ENCODE assay signal across 8 mouse cellular contexts in genomic region chr17:3451077-3451476, GRCm38 (mm10).
A peak's percentile ranks its signal among the peaks of the same experiment; 100 is the strongest.
DNase-seq lines count a peak whose midpoint lies in the region; ATAC-seq lines count a peak whose summit lies in the region.

No protein-coding gene starts in this region.

- WGBS in hindbrain, embryonic 11.5 days: 64% methylated on average over 2 of the region's 2 CpGs
- 70% methylated on average over 2 of the region's 2 CpGs for WGBS in hindbrain, embryonic 12.5 days
- 66% methylated on average over 2 of the region's 2 CpGs for WGBS in embryonic facial prominence, embryonic 11.5 days
- 52% methylated on average over 2 of the region's 2 CpGs for WGBS in neural tube, embryonic 11.5 days

- ATAC-seq in hindbrain, embryonic 11.5 days (ENCODE audit: low FRiP score): no peak
- no peak for ATAC-seq in hindbrain, embryonic 12.5 days (ENCODE audit: low FRiP score)
- ATAC-seq in embryonic facial prominence, embryonic 11.5 days (replicated peaks; ENCODE audit: insufficient number of reproducible peaks, low FRiP score, low TSS enrichment, low read depth): no peak
- peak; percentile 70 to 79 for ATAC-seq in hematopoietic stem cell, adult 5-6 weeks (replicated peaks in 1 of 2; ENCODE audit: insufficient read depth in 1 of 2, low FRiP score in 2 of 2, low TSS enrichment in 1 of 2, low read depth in 1 of 2, poor library complexity in 2 of 2, severe bottlenecking in 2 of 2)
- no peak for ATAC-seq in neural tube, embryonic 11.5 days (ENCODE audit: insufficient read depth, low FRiP score, low TSS enrichment)

- no peak overlapping the region for H3K27ac ChIP-seq in hindbrain, embryonic 11.5 days (ENCODE audit: low read depth, low read length)
- H3K27ac ChIP-seq in hindbrain, embryonic 12.5 days: no peak overlapping the region
- H3K27ac ChIP-seq in embryonic facial prominence, embryonic 11.5 days (replicated peaks; ENCODE audit: low read depth, low read length): no peak overlapping the region
- no peak overlapping the region for H3K27ac ChIP-seq in neural tube, embryonic 11.5 days (ENCODE audit: low read depth, low read length)

- no peak overlapping the region for H3K9ac ChIP-seq in hindbrain, embryonic 11.5 days (ENCODE audit: low read depth, low read length)
- H3K9ac ChIP-seq in hindbrain, embryonic 12.5 days: no peak overlapping the region
- H3K9ac ChIP-seq in embryonic facial prominence, embryonic 11.5 days (replicated peaks; ENCODE audit: low read length): no peak overlapping the region
- no peak overlapping the region for H3K9ac ChIP-seq in neural tube, embryonic 11.5 days (ENCODE audit: low read length)

- no peak overlapping the region for H3K4me2 ChIP-seq in hindbrain, embryonic 11.5 days (replicated peaks; ENCODE audit: low read depth, low read length)
- H3K4me2 ChIP-seq in hindbrain, embryonic 12.5 days (replicated peaks): no peak overlapping the region
- H3K4me2 ChIP-seq in embryonic facial prominence, embryonic 11.5 days (ENCODE audit: low read depth, low read length): no peak overlapping the region
- no peak overlapping the region for H3K4me2 ChIP-seq in neural tube, embryonic 11.5 days (ENCODE audit: low read depth)

- no peaks in the 10 kb centered on the region for H3K9me3 ChIP-seq in hindbrain, embryonic 11.5 days (ENCODE audit: control insufficient read depth, low read length)
- no peaks in the 10 kb centered on the region for H3K9me3 ChIP-seq in hindbrain, embryonic 12.5 days (replicated peaks)
- no peaks in the 10 kb centered on the region for H3K9me3 ChIP-seq in embryonic facial prominence, embryonic 11.5 days (replicated peaks; ENCODE audit: control insufficient read depth, low read length)
- H3K9me3 ChIP-seq in neural tube, embryonic 11.5 days (ENCODE audit: control insufficient read depth, low read length): no peaks in the 10 kb centered on the region

- no peak overlapping the region for H3K4me3 ChIP-seq in hindbrain, embryonic 11.5 days (ENCODE audit: low read depth, low read length)
- no peak overlapping the region for H3K4me3 ChIP-seq in hindbrain, embryonic 12.5 days
- H3K4me3 ChIP-seq in embryonic facial prominence, embryonic 11.5 days (ENCODE audit: low read depth, low read length): no peak overlapping the region
- no peak overlapping the region for H3K4me3 ChIP-seq in neural tube, embryonic 11.5 days (ENCODE audit: low read depth, low read length)

- H3K27me3 ChIP-seq in hindbrain, embryonic 11.5 days (ENCODE audit: control insufficient read depth, insufficient read depth, low read length): no peaks in the 10 kb centered on the region
- no peaks in the 10 kb centered on the region for H3K27me3 ChIP-seq in hindbrain, embryonic 12.5 days
- H3K27me3 ChIP-seq in embryonic facial prominence, embryonic 11.5 days (ENCODE audit: control insufficient read depth, insufficient read depth, low read length): no peaks in the 10 kb centered on the region
- no peaks in the 10 kb centered on the region for H3K27me3 ChIP-seq in neural tube, embryonic 11.5 days (ENCODE audit: control insufficient read depth, insufficient read depth, low read length)

- peak; percentile 52 for DNase-seq in hindbrain, embryonic 11.5 days (ENCODE audit: low spot score)
- DNase-seq in adrenal gland, postnatal 25 days: peak; percentile 70
- peak; percentile 63 for DNase-seq in embryonic facial prominence, embryonic 11.5 days (ENCODE audit: low spot score)
- peak; percentile 63 for DNase-seq in left cerebral cortex, postnatal 4 days
- DNase-seq in neural tube, embryonic 11.5 days (ENCODE audit: low spot score): peak; percentile 49
- DNase-seq in testis, postnatal 14 days (ENCODE audit: low spot score): peak; percentile 23

- H3K36me3 ChIP-seq in hindbrain, embryonic 11.5 days (ENCODE audit: control insufficient read depth, insufficient read depth, low read length): no peaks in the 10 kb centered on the region
- no peaks in the 10 kb centered on the region for H3K36me3 ChIP-seq in hindbrain, embryonic 12.5 days
- H3K36me3 ChIP-seq in embryonic facial prominence, embryonic 11.5 days (replicated peaks; ENCODE audit: control insufficient read depth, insufficient read depth, low read depth, low read length): no peaks in the 10 kb centered on the region
- H3K36me3 ChIP-seq in neural tube, embryonic 11.5 days (ENCODE audit: control insufficient read depth, insufficient read depth, low read length): no peaks in the 10 kb centered on the region

- intact Hi-C loops in left cerebral cortex, postnatal 4 days (cut with DNase I): loop anchor here (5.0 kb wide), 1 partner anchor 56 kb away; no protein-coding TSS in a partner anchor

- no peaks in the 10 kb centered on the region for H3K4me1 ChIP-seq in hindbrain, embryonic 11.5 days (replicated peaks; ENCODE audit: control insufficient read depth, insufficient read depth, low read length)
- H3K4me1 ChIP-seq in hindbrain, embryonic 12.5 days: no peaks in the 10 kb centered on the region
- no peaks in the 10 kb centered on the region; the same call in 1 of the 2 replicates for H3K4me1 ChIP-seq in embryonic facial prominence, embryonic 11.5 days (ENCODE audit: control insufficient read depth, insufficient read depth, low read length)
- H3K4me1 ChIP-seq in neural tube, embryonic 11.5 days (ENCODE audit: control insufficient read depth, insufficient read depth, low read length): no peaks in the 10 kb centered on the region

Comparison
In these comparisons a context has a peak if more than half of its experiments do, and no peak if none do; other contexts are left out.
1. ATAC-seq: peak in hematopoietic stem cell, adult 5-6 weeks (2 of 2); none in hindbrain, embryonic 11.5 days (single experiment), hindbrain, embryonic 12.5 days (single experiment), embryonic facial prominence, embryonic 11.5 days (single experiment) and neural tube, embryonic 11.5 days (single experiment).
2. Peak in every context shown above with its lines, with median percentiles within 50 percentile points of each other: DNase-seq.